Mouse (Mus musculus) WW6 (cell line): ENCODE measurements around the gene Vti1b.

Source experiments
- DNase-seq: peaks from one replicate; pipeline ENCODE4 v3.0.0-alpha.2; 2013; ENCODE audit warnings: low read depth, low spot score

The Vti1b gene

GRCm38 (mm10) chr12:79138999-79139398 lies 33.5 kb downstream of the Vti1b start:
- no peak for DNase-seq

- no peak for DNase-seq
These were observed 35.5 kb downstream of the Vti1b start for GRCm38 (mm10) chr12:79136949-79137348.

- DNase-seq, result no peak
These were observed 37.4 kb downstream of the Vti1b start for GRCm38 (mm10) chr12:79135105-79135504.

GRCm38 (mm10) chr12:79134676-79135075 lies 37.8 kb downstream of the Vti1b start:
- DNase-seq, result no peak

GRCm38 (mm10) chr12:79131706-79132460 lies 40.6 kb downstream of the Vti1b start:
- DNase-seq, result no peak

- no peak for DNase-seq
These were observed 41.2 kb downstream of the Vti1b start for GRCm38 (mm10) chr12:79131178-79131675.

GRCm38 (mm10) chr12:79130299-79131177 lies 41.9 kb downstream of the Vti1b start, which contains the start of gene Arg2:
TSS of gene Arg2 (plus strand) at chr12:79130777.
- peak; percentile 62 for DNase-seq

GRCm38 (mm10) chr12:79122820-79123219 lies 49.6 kb downstream of the Vti1b start:
- no peak for DNase-seq

- DNase-seq, result no peak
These were observed 53.5 kb downstream of the Vti1b start for GRCm38 (mm10) chr12:79118991-79119390.
